Mouse (Mus musculus) cortical plate, adult 2 months (tissue): ENCODE results near the gene Nptx2.

Experiments used
- CTCF ChIP-seq: fragments of 200-500 bp; IDR thresholded peaks from 2 replicates; pipeline ENCODE4 v1.5.1; 2011; ENCODE audit warnings: mild to moderate bottlenecking, control low read depth, low read length; ENCODE audit not compliant: insufficient read depth; ENCODE audit errors: extremely low read depth
- POLR2A ChIP-seq: fragments of 200-500 bp; IDR thresholded peaks from 2 replicates; pipeline ENCODE4 v1.6.1; 2011; ENCODE audit warnings: mild to moderate bottlenecking, low read length, control low read depth; ENCODE audit not compliant: insufficient read depth; ENCODE audit errors: extremely low read depth

GRCm38 (mm10) chr5:144515241-144515640 lies 30.5 kb upstream of the Nptx2 start:
- TF ChIP-seq POLR2A = no peak
- no peak for TF ChIP-seq CTCF
